Mouse (Mus musculus): ENCODE results near the gene Ttll11.

Gene Ttll11

DNA sequence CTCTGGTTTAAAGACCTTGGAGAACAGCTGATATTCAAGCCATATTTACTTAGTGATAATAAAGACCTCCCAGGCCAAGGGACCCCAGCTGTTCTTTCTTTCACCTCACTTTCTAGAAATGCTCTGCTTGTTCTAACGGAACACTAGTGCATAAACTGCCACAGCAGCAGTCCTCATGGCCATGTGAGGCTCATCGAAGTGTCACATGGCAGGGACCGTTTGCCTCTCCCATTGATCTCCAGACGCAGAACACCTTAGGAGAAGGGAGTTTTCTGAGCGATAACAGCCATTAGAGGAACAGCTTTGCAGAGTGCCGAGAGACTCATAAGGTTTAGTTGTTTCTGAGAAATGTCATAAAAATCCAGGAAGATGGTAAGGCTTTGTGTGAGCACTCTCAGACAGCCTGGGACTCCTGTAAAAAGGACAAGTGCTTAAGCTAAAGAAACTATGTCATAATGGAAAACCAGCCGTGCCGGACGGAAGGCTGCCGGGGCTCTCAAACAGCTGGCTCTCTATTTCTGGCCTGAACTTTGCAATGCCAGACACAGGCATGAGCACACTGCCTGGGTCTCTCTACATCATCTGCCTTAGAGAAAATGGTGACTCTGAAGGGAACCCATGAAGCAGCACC is 13.7 kb downstream of the Ttll11 start:
- no peak for DNase-seq

DNA sequence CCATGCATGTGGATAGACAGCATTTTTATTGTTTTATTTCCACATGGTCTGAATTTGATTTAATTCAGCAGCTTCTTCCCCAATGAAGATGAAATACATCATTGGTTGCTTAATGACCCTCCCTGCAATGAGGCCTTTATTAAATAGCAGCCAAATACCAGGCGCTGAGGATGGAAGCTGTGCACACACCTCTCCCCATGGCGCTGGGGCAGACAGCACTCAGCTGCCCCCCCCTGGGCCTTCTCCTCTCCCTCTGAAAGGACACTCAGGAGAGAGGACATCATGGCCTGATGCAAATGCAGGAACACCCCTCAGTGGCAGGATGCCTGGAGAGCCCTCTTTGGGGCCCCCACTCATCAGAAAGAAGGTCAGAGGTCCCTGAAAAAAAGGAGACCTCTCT is 16.4 kb downstream of the Ttll11 start:
- no peak for DNase-seq

GRCm38 (mm10) chr2:35961593-35962127 is 18.1 kb downstream of the Ttll11 start:
- no peak for DNase-seq

- DNase-seq = no peak
Measured at GRCm38 (mm10) chr2:35957471-35958140, 22.1 kb downstream of the Ttll11 start.

DNA sequence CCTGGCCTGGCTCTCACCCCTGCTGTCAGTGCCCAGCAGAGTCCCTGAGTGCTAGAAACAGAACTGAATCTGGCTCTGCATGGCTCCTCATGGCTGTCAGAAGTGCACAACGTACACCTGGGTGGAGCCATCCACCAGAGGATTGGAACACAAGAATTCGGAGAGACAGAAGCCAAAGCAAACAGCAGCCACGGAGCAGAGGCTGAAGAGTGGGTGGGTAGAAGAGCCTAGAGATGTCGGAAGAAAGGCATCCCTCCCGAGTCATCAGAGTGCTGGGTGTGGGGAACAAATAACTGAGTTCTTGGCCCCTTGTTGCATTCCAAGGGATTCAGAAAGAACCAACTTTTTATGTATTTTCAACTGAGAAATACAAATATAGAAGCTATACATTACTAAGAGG is 24.5 kb downstream of the Ttll11 start:
- no peak for DNase-seq

DNA sequence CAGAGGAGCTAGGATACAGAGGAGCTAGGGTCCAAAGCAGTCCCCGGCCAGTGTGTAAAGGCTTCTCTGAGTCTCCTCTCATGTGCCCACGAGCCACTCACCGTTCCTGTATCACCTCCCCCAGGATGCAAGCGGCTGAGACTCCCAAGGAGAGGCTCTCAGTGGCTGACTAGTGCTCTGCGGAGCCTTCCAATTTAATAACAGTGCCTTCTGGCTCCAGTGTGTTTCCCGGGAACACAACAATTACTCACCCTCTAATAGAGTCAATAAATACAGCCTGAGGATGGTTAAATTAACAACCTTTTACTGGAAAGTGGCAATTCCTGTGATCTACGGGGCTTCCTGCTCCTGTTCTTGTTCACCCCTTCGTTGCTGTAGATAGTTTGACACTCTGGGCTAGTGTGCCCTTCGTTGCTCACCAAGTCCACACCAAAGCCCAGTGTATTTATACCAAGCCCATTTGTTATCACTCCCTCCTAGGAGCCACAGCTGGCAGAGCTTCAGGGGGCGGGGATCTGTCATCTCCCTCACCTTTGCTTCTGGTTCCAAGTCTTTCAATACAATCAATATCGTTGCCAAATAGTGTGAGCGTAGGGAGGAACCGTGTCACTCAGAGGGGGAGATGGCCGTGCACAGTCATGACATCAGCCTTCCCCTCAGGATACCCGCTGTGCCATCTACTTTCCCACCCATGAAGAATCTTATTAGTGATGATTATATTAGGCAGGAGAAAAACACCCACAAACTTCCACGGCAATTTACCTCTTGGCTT is 27.3 kb downstream of the Ttll11 start:
- DNase-seq = no peak

- DNase-seq = no peak
Measured at GRCm38 (mm10) chr2:35944896-35945295, 34.8 kb downstream of the Ttll11 start.

- DNase-seq = no peak
Measured at GRCm38 (mm10) chr2:35942960-35943359, 36.8 kb downstream of the Ttll11 start.

GRCm38 (mm10) chr2:35935045-35935444 is 44.7 kb downstream of the Ttll11 start:
- DNase-seq = no peak

- DNase-seq = no peak
Measured at GRCm38 (mm10) chr2:35933116-35933515, 46.6 kb downstream of the Ttll11 start.

GRCm38 (mm10) chr2:35931619-35932018 is 48.1 kb downstream of the Ttll11 start:
- peak; percentile 36 for DNase-seq

GRCm38 (mm10) chr2:35930498-35931149 is 49.1 kb downstream of the Ttll11 start:
- peak; percentile 89 for DNase-seq

DNA sequence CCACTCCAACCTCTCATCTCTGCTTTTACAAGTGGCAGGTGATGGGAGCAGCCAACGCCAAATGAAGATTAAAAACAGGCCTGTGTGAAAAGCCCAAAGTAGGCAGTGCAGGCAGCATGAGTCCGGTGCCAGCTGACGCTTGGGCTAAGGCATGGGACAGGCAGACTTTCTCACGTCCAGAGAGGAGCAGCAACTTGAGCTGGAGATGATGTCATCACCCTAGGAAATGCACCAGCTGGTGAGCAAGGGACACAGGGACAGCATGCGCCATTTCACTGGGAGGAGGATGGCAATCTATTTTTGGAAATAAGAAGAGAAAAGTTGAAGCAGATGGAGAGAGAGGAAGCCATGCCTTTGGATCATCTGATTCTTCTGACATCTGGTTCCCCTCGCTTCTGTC is 51.6 kb downstream of the Ttll11 start:
- no peak for DNase-seq

DNA sequence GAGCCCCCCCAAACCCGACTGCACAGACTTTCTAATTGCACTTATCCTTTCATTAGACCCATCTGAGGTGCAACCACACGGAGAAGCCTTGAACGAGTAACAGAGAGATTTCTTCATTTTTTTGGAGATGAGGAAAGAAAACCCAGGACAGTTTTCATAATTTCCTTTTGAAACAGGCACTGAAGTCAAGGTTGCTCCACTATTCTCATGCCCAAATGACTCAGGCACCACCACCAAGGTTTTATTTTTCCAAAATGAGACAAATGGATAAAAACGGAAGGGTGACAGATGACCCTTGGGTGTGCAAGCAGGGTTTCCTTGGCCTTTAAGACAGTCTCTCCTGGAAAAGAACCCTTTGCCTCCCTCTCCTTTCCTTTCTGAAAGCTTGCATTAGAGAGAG is 54.8 kb downstream of the Ttll11 start:
- no peak for DNase-seq

- DNase-seq = no peak
Measured at GRCm38 (mm10) chr2:35922956-35923355, 56.8 kb downstream of the Ttll11 start.

- no peak for DNase-seq
Measured at GRCm38 (mm10) chr2:35912090-35912489, 67.6 kb downstream of the Ttll11 start.

GRCm38 (mm10) chr2:35911675-35912074 is 68.0 kb downstream of the Ttll11 start:
- DNase-seq = no peak

- DNase-seq = no peak
Measured at GRCm38 (mm10) chr2:35910740-35911139, 69.0 kb downstream of the Ttll11 start.

- DNase-seq = no peak
Measured at GRCm38 (mm10) chr2:35909353-35909752, 70.4 kb downstream of the Ttll11 start.

GRCm38 (mm10) chr2:35907578-35907977 is 72.1 kb downstream of the Ttll11 start:
- DNase-seq = no peak

DNA sequence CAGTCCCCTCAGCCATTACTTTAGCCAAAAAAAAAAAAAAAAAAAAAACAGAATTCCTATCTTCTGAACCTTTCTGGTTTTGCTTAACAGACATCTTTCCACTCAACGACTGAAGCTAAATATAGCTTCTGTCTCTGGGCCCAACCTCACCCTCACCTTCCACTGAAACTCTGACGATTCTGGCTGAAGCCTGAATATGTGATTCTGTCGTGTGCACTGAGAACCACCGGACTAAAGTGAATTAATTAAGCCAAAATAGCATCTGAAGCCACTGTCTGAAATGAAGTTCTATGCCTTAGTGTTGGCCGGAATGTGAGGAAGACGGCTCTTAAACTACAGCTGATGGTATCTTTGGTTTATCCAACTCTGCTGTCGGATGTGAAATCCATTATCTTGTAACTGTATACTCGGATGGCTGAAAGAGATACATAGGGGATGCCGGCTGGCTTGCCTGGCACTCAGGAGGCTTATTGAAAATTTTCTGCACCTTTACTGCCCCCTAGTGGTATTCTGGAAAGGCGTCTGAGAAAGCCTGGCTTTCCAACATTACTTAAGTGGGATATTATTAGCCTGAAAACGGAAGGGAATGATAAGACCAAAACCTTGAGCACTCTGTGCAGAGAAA is 73.4 kb downstream of the Ttll11 start:
- DNase-seq = peak; percentile 56

DNA sequence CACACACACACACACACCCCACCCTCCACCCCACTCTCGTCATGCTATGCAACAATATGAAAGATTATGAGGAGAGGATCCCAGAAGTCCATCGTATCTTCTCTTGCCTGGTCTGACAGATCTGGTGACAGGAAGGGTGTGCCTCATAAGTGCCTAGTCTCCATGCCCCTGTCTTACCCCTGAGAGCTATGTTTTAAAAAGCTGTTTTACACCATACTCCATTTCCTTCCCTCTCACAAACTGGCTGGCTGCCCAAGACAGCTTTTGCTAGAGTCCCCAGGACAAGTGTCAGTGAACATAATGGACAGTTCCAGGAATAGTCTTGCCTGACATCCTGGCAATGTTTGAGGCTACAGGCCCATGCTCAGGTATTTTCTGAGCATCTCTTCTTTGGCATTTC is 78.9 kb downstream of the Ttll11 start:
- DNase-seq = no peak

DNA sequence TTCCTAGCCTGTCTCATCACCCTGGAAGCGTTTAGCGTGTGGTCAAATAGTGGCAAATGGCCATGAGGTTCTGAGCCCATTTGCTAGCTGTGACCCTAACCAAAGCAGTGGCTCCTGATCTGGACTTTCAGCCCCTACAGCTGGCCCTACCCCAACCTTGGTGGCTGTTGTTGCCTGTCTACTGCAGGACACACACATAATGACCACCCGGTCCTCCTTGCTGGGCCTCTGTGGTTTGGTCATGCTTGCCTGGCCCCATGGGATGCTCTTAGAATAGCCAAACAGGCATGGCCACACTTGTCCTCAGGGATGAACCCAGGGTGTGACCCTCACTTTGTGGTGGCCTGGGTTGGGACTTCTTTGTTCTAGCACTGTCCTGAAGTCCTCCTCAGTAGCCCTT is 80.0 kb downstream of the Ttll11 start:
- DNase-seq = no peak

Data from thymus, postnatal 4 days (tissue).